Mouse (Mus musculus) intestine, embryonic 15.5 days (tissue): ENCODE measurements around the gene Cerk. TPM values are rescaled to one million over a fixed set of nuclear protein-coding genes. Genes with fewer than 3 reads are reported as not detected.

Experiments used
- ATAC-seq: fragments of 200-750 bp; cut with Nextera tagmentation; 2 replicates; pipeline ENCODE4 v1.8.0; 2017; ENCODE audit warnings: moderate TSS enrichment, moderate library complexity
- H3K27ac ChIP-seq: fragments of 300-500 bp; sonication (generic); 2 replicates; pipeline ENCODE4 v1.5.1; 2015; ENCODE audit warnings: mild to moderate bottlenecking, inconsistent platforms
- H3K27me3 ChIP-seq: fragments of 300-500 bp; sonication (generic); replicated peaks from 2 replicates; pipeline ENCODE4 v1.6.1; 2015; ENCODE audit warnings: inconsistent platforms
- H3K36me3 ChIP-seq: fragments of 300-500 bp; sonication (generic); 2 replicates; pipeline ENCODE4 v1.6.1; 2015; ENCODE audit warnings: inconsistent platforms
- H3K4me1 ChIP-seq: fragments of 300-500 bp; sonication (generic); replicated peaks from 2 replicates; pipeline ENCODE4 v1.6.1; 2015; ENCODE audit warnings: inconsistent platforms
- H3K4me2 ChIP-seq: fragments of 300-500 bp; sonication (generic); replicated peaks from 2 replicates; pipeline ENCODE4 v1.6.1; 2015; ENCODE audit warnings: mild to moderate bottlenecking, inconsistent platforms
- H3K4me3 ChIP-seq: fragments of 300-500 bp; sonication (generic); replicated peaks from 2 replicates; pipeline ENCODE4 v1.5.1; 2015; ENCODE audit warnings: inconsistent platforms
- H3K9ac ChIP-seq: fragments of 300-500 bp; sonication (generic); 2 replicates; pipeline ENCODE4 v1.6.1; 2015; ENCODE audit warnings: inconsistent platforms
- H3K9me3 ChIP-seq: fragments of 300-500 bp; sonication (generic); 2 replicates; pipeline ENCODE4 v1.6.1; 2016; ENCODE audit warnings: inconsistent platforms
- WGBS: fragments of 180-500 bp; shearing (Covaris S2); methylation state at CpG from one replicate; pipeline ENCODE4 v1.1.7; 2015; 5-methylcytosine and 5-hydroxymethylcytosine counted together
- polyA plus RNA-seq: library from polyadenylated mRNA; unstranded; fragments of >200 nt; fragmentation: Nextera tagmentation; extraction: Ambion mirVana; gene quantifications from 2 replicates; pipeline ENCODE4 v1.2.1, GENCODE M21; 2015

Gene Cerk
- 8.4 and 8.9 TPM in 2 replicates for polyA plus RNA-seq

DNA sequence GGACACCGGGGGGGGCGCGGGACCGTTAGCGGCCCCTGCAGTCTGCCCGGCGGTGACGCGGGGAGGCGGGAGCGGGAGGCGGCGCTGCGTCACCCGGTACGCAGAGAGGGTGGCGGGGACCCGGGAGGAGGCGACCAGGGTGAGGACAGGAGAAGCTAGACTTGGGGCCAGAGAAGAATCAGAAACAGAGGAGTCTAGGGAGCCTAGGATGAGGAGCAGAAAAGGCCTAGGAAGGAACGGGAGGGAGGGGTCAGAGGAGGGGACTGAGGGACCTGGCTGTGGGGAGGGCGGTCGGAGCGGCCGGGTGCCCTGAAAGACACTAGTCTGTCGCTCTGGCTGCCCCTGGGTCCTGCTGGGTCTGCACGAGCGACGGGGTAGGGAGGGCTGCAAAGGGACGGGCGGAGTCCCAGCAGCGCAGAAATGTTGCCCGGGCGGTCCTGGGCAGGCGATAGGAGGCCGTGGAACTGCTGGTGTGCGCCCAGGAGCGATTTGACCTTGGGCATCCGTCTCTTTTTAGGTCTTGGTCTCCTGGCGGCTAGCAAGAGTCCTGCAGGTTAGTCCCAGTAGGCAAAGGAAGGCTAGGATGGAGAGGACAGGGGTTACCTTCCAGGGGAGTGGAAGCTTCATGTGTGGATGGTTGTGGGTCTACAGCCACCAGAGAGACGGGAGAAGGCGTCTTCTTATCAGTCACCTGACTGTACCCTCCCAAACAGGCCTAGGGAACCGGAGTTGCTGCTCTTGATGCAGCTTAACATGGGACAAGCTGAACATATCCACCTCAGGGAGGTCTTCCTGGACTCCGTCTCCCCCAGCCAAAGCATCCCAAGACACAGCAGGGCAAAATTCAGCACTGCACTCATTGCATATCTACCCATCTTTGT, at the start of gene Cerk:
TSS of gene Cerk (minus strand) at position 453 of the 881 bp plus-strand sequence.
- Histone ChIP-seq H3K27me3 (no peaks in the 10 kb centered on the region), H3K4me3 (peak within 1 kb of the TSS; percentile 94), H3K27ac (peak within 1 kb of the TSS; percentile 78), H3K9ac (peak within 1 kb of the TSS; percentile 85), H3K4me1 (peaks cover 39% of the 10 kb centered on the region), H3K4me2 (peak within 1 kb of the TSS; percentile 92), H3K36me3 (no peaks in the 10 kb centered on the region), H3K9me3 (no peaks in the 10 kb centered on the region)
- 4% methylated on average over 43 of the region's 43 CpGs for WGBS
- peak; percentile 55 for ATAC-seq

DNA sequence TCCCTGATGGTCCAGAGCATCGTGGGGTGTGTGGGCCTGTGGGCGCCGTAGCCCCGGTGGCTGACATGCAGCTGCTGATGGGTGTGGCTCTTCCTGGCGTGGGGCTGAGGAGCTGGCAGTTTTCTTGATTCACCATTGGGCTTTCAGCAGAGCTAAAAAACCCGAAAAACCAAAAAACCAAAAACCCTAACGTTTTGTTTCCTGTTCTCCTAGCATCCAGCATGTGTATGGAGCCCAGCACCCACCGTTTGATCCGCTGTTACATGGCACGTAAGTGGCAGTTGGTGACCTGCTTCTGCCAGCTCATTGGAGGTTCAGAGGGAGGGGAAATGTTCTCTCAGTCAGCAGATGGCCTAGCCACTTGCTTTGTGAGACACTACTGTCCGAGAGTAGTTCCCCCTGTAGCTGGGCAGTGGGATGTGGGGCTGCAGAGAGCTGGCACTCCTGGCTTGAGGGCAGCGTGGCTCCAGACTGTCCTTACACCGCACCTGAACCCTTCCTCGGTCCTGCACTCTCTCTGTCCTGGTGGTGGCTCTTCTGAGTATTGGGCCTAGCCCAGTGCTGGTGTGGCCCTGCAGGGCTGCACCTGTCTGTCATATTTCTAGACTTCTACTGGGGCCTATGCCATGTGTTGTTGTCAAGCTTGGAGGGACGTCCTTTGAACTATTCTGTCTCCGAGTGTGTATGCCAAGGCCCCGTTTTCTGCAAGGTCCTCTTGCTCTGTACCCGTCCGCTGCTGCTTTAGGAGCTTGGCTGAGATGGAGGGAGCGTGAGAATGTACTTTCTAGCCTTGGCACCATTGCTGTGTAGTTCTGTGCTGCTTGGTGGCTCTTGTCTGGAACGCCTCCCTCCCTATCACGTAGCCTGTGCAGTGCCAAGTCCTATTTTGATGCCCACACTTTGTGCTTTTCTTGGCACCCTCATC, 48.8 kb upstream of the Cerk start:
- Histone ChIP-seq H3K36me3 (0 out of 2 replicates have a peak, but pooled peaks cover 2% of the 10 kb centered on the region), H3K4me1 (no peaks in the 10 kb centered on the region), H3K27me3 (no peaks in the 10 kb centered on the region), H3K27ac (no peak overlapping the region), H3K9ac (no peak overlapping the region), H3K4me3 (no peak overlapping the region), H3K4me2 (no peak overlapping the region), H3K9me3 (no peaks in the 10 kb centered on the region)
- ATAC-seq, result no peak
- WGBS, result 83% methylated on average over 22 of the region's 22 CpGs

GRCm38 (mm10) chr15:86234001-86234400, 48.1 kb upstream of the Cerk start:
- no peak overlapping the region for H3K27ac ChIP-seq
- no peak overlapping the region for H3K9ac ChIP-seq
- H3K9me3 ChIP-seq, result no peaks in the 10 kb centered on the region
- H3K27me3 ChIP-seq, result no peaks in the 10 kb centered on the region
- H3K4me1 ChIP-seq, result no peaks in the 10 kb centered on the region
- 0 out of 2 replicates have a peak, but pooled peaks cover 2% of the 10 kb centered on the region for H3K36me3 ChIP-seq
- H3K4me3 ChIP-seq, result no peak overlapping the region
- 91% methylated on average over 5 of the region's 5 CpGs for WGBS
- ATAC-seq, result no peak
- no peak overlapping the region for H3K4me2 ChIP-seq

DNA sequence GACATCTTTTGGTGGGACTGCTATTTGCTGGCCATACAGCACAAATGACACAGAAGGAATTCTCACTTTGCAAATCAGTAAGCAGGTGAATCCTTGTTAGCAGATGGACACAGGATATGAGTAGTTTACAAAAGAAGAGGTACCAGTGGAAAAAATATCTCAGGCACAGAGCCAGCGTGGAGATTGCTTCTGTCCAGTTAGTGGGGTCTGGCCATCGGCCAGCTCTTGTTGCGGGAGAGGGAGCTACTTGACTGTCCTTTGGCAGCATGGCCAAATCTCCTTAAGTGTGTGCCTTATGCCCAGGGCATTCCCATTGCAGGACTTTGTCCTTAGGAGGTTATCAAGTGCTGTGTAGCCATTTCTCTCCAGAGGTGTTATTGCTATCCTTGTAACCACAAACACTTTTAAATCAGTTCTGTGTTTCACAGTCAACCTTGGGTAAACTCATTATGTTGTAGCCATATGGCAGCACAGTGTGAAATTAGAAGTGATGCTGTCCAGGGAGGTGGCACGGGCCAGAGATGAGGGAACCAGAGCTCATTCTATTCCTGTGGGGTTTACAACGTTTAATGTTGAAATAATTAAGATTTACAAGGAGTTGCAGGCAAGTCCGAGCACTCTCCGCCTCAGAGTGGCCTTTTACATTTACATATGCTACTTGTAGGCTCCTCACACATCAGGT, 46.0 kb upstream of the Cerk start:
- Histone ChIP-seq H3K9me3 (no peaks in the 10 kb centered on the region), H3K27me3 (no peaks in the 10 kb centered on the region), H3K4me3 (no peak overlapping the region), H3K36me3 (0 out of 2 replicates have a peak, but pooled peaks cover 2% of the 10 kb centered on the region), H3K27ac (no peak overlapping the region), H3K9ac (no peak overlapping the region), H3K4me2 (no peak overlapping the region), H3K4me1 (no peaks in the 10 kb centered on the region)
- no peak for ATAC-seq
- WGBS, result 56% methylated on average over 7 of the region's 7 CpGs

DNA sequence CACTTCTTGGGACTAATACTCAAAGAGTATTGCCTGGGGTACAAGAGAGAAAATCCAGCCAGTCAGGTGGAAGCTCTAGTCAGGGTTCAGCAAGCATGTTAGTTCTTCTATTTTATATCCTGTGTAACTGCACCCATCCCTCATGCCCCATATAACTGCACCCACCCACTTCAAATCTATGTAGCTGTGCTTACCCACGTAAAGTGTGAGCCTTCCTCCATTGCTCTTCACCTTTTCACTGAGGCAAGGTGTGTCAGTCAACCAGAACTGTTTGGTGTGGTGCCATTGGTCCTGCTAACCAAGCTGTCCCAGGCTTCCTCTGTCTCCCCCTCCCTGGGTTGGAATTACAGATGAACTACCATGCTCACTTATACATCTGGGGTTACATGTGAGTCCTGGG, 45.2 kb upstream of the Cerk start:
- Histone ChIP-seq H3K4me2 (no peak overlapping the region), H3K4me1 (no peaks in the 10 kb centered on the region), H3K27ac (no peak overlapping the region), H3K36me3 (0 out of 2 replicates have a peak, but pooled peaks cover 2% of the 10 kb centered on the region), H3K9me3 (no peaks in the 10 kb centered on the region), H3K27me3 (no peaks in the 10 kb centered on the region), H3K4me3 (no peak overlapping the region), H3K9ac (no peak overlapping the region)
- ATAC-seq, result no peak
- 86% methylated on average over 1 of the region's 1 CpGs for WGBS

DNA sequence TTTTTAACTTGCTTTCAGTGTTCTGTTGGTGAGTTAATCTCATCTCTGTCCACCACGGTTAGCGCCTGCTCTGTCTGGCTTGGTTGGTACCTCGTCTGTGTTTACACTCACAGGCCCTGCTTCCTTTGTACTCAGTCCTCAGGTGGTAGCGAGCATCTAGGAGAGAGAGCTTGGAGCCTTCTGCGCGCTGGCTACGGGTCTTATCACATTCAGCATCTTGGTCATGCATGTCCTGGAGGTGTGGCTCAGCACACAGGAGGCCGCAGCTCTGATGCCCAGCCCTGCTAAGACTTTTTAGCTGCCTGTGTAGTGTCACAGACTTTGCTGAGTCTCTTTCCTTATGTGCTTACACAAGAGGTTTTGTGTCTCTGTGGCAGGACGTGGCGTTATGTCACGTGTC, 43.7 kb upstream of the Cerk start:
- WGBS, result 76% methylated on average over 11 of the region's 11 CpGs
- H3K9ac ChIP-seq, result no peak overlapping the region
- H3K27ac ChIP-seq, result no peak overlapping the region
- no peaks in the 10 kb centered on the region for H3K27me3 ChIP-seq
- no peaks in the 10 kb centered on the region for H3K9me3 ChIP-seq
- no peak for ATAC-seq
- H3K4me1 ChIP-seq, result no peaks in the 10 kb centered on the region
- H3K36me3 ChIP-seq, result no peaks in the 10 kb centered on the region
- no peak overlapping the region for H3K4me2 ChIP-seq
- H3K4me3 ChIP-seq, result no peak overlapping the region

DNA sequence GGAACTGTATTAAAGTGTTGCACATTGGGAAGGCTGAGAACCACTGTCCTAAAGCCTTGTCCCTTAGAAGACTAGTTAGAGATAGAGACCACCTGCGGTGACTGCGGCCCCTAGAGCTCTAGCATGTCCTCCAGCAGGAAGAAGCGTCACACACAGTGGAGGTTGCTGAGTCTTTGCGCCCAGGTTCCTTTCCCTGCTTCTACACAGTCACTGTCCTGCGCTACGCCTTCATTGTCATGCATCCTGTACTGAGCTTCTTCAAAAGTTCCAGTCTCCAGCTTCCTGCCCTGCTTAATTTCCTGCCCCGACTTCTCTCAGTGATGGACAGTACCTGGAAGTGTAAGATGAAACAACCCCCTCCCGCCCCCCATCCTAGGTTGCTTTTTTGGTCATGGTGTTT, 43.1 kb upstream of the Cerk start:
- H3K4me1 ChIP-seq, result no peaks in the 10 kb centered on the region
- no peak overlapping the region for H3K4me2 ChIP-seq
- H3K9ac ChIP-seq, result no peak overlapping the region
- H3K9me3 ChIP-seq, result no peaks in the 10 kb centered on the region
- H3K27ac ChIP-seq, result no peak overlapping the region
- no peaks in the 10 kb centered on the region for H3K27me3 ChIP-seq
- no peak overlapping the region for H3K4me3 ChIP-seq
- H3K36me3 ChIP-seq, result no peaks in the 10 kb centered on the region
- no peak for ATAC-seq
- WGBS, result 89% methylated on average over 8 of the region's 8 CpGs

DNA sequence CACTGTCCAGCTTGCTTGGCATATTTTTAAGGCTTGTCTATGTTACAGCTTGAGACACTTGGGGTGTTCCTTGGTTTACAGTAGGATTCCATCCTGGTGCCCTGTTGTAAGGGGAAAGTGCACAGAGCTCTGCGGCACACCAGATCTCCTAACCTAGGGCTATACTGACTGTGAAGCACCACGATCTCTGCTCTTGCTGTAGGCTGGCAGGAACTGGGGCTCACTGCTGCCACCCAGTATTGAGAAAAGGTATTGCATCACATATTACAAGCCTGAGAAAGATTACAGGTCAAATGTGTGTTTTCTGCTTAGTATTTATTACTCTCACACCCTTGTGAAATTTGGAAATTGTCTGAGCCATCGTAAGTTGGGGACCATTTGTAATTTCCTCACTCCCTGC, 42.2 kb upstream of the Cerk start:
- H3K27me3 ChIP-seq, result no peaks in the 10 kb centered on the region
- 40% methylated on average over 3 of the region's 3 CpGs for WGBS

GRCm38 (mm10) chr15:86226968-86227367, 41.0 kb upstream of the Cerk start:
- H3K9ac ChIP-seq, result no peak overlapping the region
- no peaks in the 10 kb centered on the region for H3K36me3 ChIP-seq
- no peaks in the 10 kb centered on the region for H3K4me1 ChIP-seq
- no peak overlapping the region for H3K4me2 ChIP-seq
- H3K4me3 ChIP-seq, result no peak overlapping the region
- WGBS, result 81% methylated on average over 2 of the region's 2 CpGs
- no peak for ATAC-seq
- H3K27ac ChIP-seq, result no peak overlapping the region
- H3K27me3 ChIP-seq, result no peaks in the 10 kb centered on the region
- no peaks in the 10 kb centered on the region for H3K9me3 ChIP-seq

More for the DNA sequence above, 42.2 kb upstream of the Cerk start:
- Histone ChIP-seq H3K9ac (no peak overlapping the region), H3K4me2 (no peak overlapping the region), H3K36me3 (no peaks in the 10 kb centered on the region), H3K27ac (no peak overlapping the region), H3K4me3 (no peak overlapping the region), H3K4me1 (no peaks in the 10 kb centered on the region), H3K9me3 (no peaks in the 10 kb centered on the region)
- ATAC-seq, result peak; percentile 68

DNA sequence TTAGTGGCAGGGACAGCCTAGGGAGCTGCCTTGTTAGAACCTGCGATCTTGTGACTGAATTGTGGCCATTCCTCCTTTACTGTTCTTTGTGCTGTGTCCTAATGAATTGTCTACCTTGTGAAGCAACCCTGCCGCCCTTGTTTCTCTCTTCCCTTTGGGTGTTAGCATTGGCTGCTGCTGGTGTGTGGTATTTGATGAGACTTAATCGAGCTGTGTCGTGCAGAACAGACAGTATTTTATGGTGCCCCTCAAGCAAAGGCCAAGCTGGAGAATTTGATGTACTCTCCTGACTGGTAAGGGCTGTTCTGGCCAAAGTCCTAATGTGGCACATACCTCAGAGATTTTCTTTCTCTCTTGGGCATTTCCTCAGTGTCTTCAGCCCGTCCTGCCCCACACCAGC, 40.3 kb upstream of the Cerk start:
- no peak for ATAC-seq
- WGBS, result 76% methylated on average over 5 of the region's 5 CpGs
- Histone ChIP-seq H3K9ac (no peak overlapping the region), H3K36me3 (no peaks in the 10 kb centered on the region), H3K9me3 (no peaks in the 10 kb centered on the region), H3K4me1 (no peaks in the 10 kb centered on the region), H3K27ac (no peak overlapping the region), H3K4me2 (no peak overlapping the region), H3K27me3 (no peaks in the 10 kb centered on the region), H3K4me3 (no peak overlapping the region)

GRCm38 (mm10) chr15:86224972-86225551, 39.1 kb upstream of the Cerk start:
- WGBS, result 90% methylated on average over 7 of the region's 7 CpGs
- Histone ChIP-seq H3K4me1 (no peaks in the 10 kb centered on the region), H3K4me2 (no peak overlapping the region)

More at GRCm38 (mm10) chr15:86224972-86225551, 39.1 kb upstream of the Cerk start:
- ATAC-seq, result no peak
- H3K4me3 ChIP-seq, result no peak overlapping the region
- no peaks in the 10 kb centered on the region for H3K36me3 ChIP-seq
- H3K9ac ChIP-seq, result no peak overlapping the region
- no peaks in the 10 kb centered on the region for H3K9me3 ChIP-seq
- H3K27me3 ChIP-seq, result no peaks in the 10 kb centered on the region
- no peak overlapping the region for H3K27ac ChIP-seq
